Mouse (Mus musculus) liver, embryonic 12.5 days (tissue): ENCODE data around the gene Gm27021. TPM values are rescaled to one million over a fixed set of nuclear protein-coding genes. Genes with fewer than 3 reads are reported as not detected.
A peak's percentile ranks its signal among the peaks of the same experiment; 100 is the strongest.

Source experiments
- ATAC-seq: fragments of 200-750 bp; cut with Nextera tagmentation; 2 replicates; pipeline ENCODE4 v1.8.0; 2017; ENCODE audit warnings: moderate number of reproducible peaks, mild to moderate bottlenecking, moderate library complexity
- H3K27ac ChIP-seq: fragments of 300-500 bp; sonication (generic); 2 replicates; pipeline ENCODE4 v1.5.1; 2016; ENCODE audit warnings: mild to moderate bottlenecking
- H3K27me3 ChIP-seq: fragments of 300-500 bp; sonication (generic); replicated peaks from 2 replicates; pipeline ENCODE4 v1.6.1; 2016; ENCODE audit warnings: mild to moderate bottlenecking, moderate library complexity
- H3K36me3 ChIP-seq: fragments of 300-500 bp; sonication (generic); 2 replicates; pipeline ENCODE4 v1.6.1; 2016; ENCODE audit warnings: mild to moderate bottlenecking, moderate library complexity
- H3K4me1 ChIP-seq: fragments of 300-500 bp; sonication (generic); 2 replicates; pipeline ENCODE4 v1.6.1; 2016
- H3K4me2 ChIP-seq: fragments of 300-500 bp; sonication (generic); 2 replicates; pipeline ENCODE4 v1.6.1; 2016; ENCODE audit warnings: mild to moderate bottlenecking, moderate library complexity
- H3K4me3 ChIP-seq: fragments of 300-500 bp; sonication (generic); 2 replicates; pipeline ENCODE4 v1.5.1; 2016; ENCODE audit warnings: mild to moderate bottlenecking, moderate library complexity
- H3K9ac ChIP-seq: fragments of 300-500 bp; sonication (generic); 2 replicates; pipeline ENCODE4 v1.6.1; 2016; ENCODE audit warnings: mild to moderate bottlenecking, moderate library complexity
- H3K9me3 ChIP-seq: fragments of 300-500 bp; sonication (generic); replicated peaks from 2 replicates; pipeline ENCODE4 v1.6.1; 2016; ENCODE audit warnings: mild to moderate bottlenecking, moderate library complexity
- WGBS: fragments of 180-500 bp; shearing (Covaris S2); methylation state at CpG from one replicate; pipeline ENCODE4 v1.1.7; 2016; ENCODE audit not compliant: insufficient replicate concordance; 5-methylcytosine and 5-hydroxymethylcytosine counted together
- polyA plus RNA-seq: library from polyadenylated mRNA; unstranded; fragments of >200 nt; fragmentation: Nextera tagmentation; extraction: Ambion mirVana; gene quantifications from 2 replicates; pipeline ENCODE4 v1.2.1, GENCODE M21; 2016

The Gm27021 gene
- polyA plus RNA-seq, 1 experiment from 2014 or later: 0.69 TPM

DNA sequence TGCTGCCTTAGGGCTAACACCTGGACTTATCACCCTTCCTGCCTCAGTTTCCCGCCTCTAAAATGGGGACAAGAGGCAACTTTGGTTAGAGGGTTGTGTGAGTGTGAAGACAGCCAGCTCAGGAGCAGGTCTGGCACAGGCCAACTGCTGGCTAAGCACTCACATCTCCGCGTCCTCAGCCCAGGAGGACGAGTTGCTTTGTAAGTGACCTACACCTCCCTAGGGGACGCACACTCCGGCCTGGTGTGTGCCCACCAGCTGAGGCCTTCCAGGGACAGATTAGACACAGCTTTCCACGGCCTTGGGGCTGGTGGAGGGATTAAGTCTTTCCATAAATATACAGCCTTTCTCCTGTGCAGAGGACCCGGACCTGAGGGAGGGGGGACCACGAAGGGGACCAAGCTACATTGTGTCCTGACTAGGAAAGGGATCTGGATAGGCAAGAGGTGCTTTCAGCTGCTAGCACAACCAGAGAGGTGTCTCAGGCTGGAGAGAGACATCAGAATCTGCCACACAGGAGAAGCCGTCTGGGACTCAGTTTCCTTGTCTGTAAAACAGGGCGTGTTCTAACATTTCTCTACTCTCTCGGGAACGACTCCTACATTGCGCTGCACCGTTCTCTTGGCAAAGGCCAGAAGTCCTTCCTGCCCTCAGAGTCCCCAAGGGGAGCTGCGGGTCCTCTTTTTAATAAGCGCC, 34.8 kb downstream of the Gm27021 start:
- Histone ChIP-seq H3K27me3 (peaks cover 86% of the 10 kb centered on the region), H3K9ac (no peak overlapping the region), H3K4me1 (peaks cover 16% of the 10 kb centered on the region), H3K4me2 (peak overlapping the region; percentile 91), H3K9me3 (0 out of 2 replicates have a peak, but pooled peaks cover 4% of the 10 kb centered on the region), H3K27ac (no peak overlapping the region), H3K4me3 (peak overlapping the region; percentile 59; the same call in 1 of the 2 replicates), H3K36me3 (no peaks in the 10 kb centered on the region)
- 40% methylated on average over 17 of the region's 17 CpGs for WGBS
- ATAC-seq: no peak

GRCm38 (mm10) chr8:120631441-120632375, 36.2 kb downstream of the Gm27021 start:
- Histone ChIP-seq H3K9ac (no peak overlapping the region), H3K36me3 (no peaks in the 10 kb centered on the region), H3K4me3 (no peak overlapping the region), H3K27me3 (peaks cover 78% of the 10 kb centered on the region), H3K4me2 (no peak overlapping the region), H3K9me3 (0 out of 2 replicates have a peak, but pooled peaks cover 4% of the 10 kb centered on the region), H3K27ac (no peak overlapping the region), H3K4me1 (peaks cover 16% of the 10 kb centered on the region)
- no peak for ATAC-seq
- 73% methylated on average over 21 of the region's 21 CpGs for WGBS

GRCm38 (mm10) chr8:120630848-120631247, 37.0 kb downstream of the Gm27021 start:
- Histone ChIP-seq H3K4me2 (no peak overlapping the region), H3K9me3 (0 out of 2 replicates have a peak, but pooled peaks cover 4% of the 10 kb centered on the region), H3K27ac (no peak overlapping the region), H3K36me3 (no peaks in the 10 kb centered on the region), H3K9ac (no peak overlapping the region), H3K27me3 (peaks cover 69% of the 10 kb centered on the region), H3K4me1 (peaks cover 16% of the 10 kb centered on the region), H3K4me3 (no peak overlapping the region)
- no peak for ATAC-seq
- 31% methylated on average over 6 of the region's 6 CpGs for WGBS

DNA sequence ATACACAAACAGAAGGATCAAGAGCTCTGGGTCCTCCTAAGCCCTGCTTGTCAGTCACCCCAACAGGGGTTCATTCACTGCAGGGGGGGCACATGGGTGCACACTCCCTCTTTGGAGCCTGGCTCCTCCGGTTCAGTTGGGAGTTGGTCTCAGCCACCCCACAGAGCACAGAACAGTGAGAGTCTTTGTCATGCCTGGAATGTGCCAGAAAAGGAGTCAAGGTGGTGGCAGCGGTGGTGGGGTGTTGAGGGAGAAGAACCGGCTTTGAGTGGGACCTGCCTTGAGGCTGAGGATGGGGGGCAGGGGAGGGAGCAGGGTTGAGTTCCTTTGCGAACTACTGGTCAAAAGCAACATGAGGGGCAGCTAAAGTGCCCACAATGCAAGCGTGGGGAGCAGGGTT, 37.8 kb downstream of the Gm27021 start:
- H3K36me3 ChIP-seq: no peaks in the 10 kb centered on the region
- H3K27me3 ChIP-seq: peaks cover 61% of the 10 kb centered on the region
- no peak overlapping the region for H3K4me3 ChIP-seq
- H3K9me3 ChIP-seq: 0 out of 2 replicates have a peak, but pooled peaks cover 4% of the 10 kb centered on the region
- H3K27ac ChIP-seq: no peak overlapping the region
- no peak for ATAC-seq
- H3K9ac ChIP-seq: no peak overlapping the region
- WGBS: 48% methylated on average over 5 of the region's 5 CpGs
- H3K4me2 ChIP-seq: no peak overlapping the region
- H3K4me1 ChIP-seq: peaks cover 16% of the 10 kb centered on the region

DNA sequence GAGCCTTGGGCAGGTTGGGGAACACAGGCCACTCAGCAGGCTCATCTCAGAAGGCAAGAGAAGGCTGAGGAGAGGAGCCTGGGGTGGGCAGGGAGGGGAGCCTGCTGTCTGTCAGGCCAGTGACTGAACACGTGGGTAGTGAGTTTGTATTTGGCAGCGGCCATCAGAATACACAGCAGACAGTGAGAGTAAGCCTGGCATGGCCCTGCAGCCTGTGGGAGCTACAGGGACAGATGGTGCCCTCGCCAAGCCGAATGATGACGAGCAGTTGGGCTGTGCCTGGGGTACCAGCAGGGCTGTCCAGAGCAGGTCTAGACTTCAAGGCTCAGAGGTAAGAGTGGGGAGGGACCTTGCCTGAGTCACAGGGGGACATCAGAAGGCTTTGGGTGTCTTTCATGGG, 40.6 kb downstream of the Gm27021 start:
- Histone ChIP-seq H3K4me3 (no peak overlapping the region), H3K27ac (no peak overlapping the region), H3K36me3 (no peaks in the 10 kb centered on the region), H3K27me3 (peaks cover 34% of the 10 kb centered on the region), H3K9ac (no peak overlapping the region), H3K4me1 (peaks cover 23% of the 10 kb centered on the region), H3K9me3 (0 out of 2 replicates have a peak, but pooled peaks cover under 1% of the 10 kb centered on the region), H3K4me2 (no peak overlapping the region)
- no peak for ATAC-seq
- WGBS: 84% methylated on average over 5 of the region's 5 CpGs

- Histone ChIP-seq H3K4me1 (peaks cover 30% of the 10 kb centered on the region), H3K27me3 (peaks cover 25% of the 10 kb centered on the region), H3K4me2 (no peak overlapping the region), H3K9me3 (no peaks in the 10 kb centered on the region), H3K4me3 (no peak overlapping the region), H3K27ac (no peak overlapping the region), H3K36me3 (no peaks in the 10 kb centered on the region), H3K9ac (no peak overlapping the region)
- 54% methylated on average over 11 of the region's 11 CpGs for WGBS
- ATAC-seq: no peak
Measured at GRCm38 (mm10) chr8:120626461-120626860, 41.4 kb downstream of the Gm27021 start.

GRCm38 (mm10) chr8:120623608-120624007, 44.3 kb downstream of the Gm27021 start:
- peak; percentile 64; the same call in 1 of the 2 replicates for ATAC-seq
- no peaks in the 10 kb centered on the region for H3K36me3 ChIP-seq
- 41% methylated on average over 2 of the region's 2 CpGs for WGBS

GRCm38 (mm10) chr8:120622161-120622560, 45.7 kb downstream of the Gm27021 start:
- H3K36me3 ChIP-seq: no peaks in the 10 kb centered on the region
- H3K4me2 ChIP-seq: no peak overlapping the region
- no peaks in the 10 kb centered on the region for H3K9me3 ChIP-seq
- no peak overlapping the region for H3K4me3 ChIP-seq
- peaks cover 4% of the 10 kb centered on the region; the same call in 1 of the 2 replicates for H3K27me3 ChIP-seq
- H3K4me1 ChIP-seq: peaks cover 59% of the 10 kb centered on the region
- 67% methylated on average over 14 of the region's 14 CpGs for WGBS
- H3K9ac ChIP-seq: no peak overlapping the region
- no peak overlapping the region for H3K27ac ChIP-seq
- no peak for ATAC-seq

More at GRCm38 (mm10) chr8:120623608-120624007, 44.3 kb downstream of the Gm27021 start:
- H3K27me3 ChIP-seq: peaks cover 6% of the 10 kb centered on the region; the same call in 1 of the 2 replicates
- H3K9me3 ChIP-seq: no peaks in the 10 kb centered on the region
- peak overlapping the region; percentile 58; the same call in 1 of the 2 replicates for H3K27ac ChIP-seq
- no peak overlapping the region; the same call in 1 of the 2 replicates for H3K4me2 ChIP-seq
- peaks cover 51% of the 10 kb centered on the region for H3K4me1 ChIP-seq
- H3K9ac ChIP-seq: peak overlapping the region; percentile 36; the same call in 1 of the 2 replicates
- H3K4me3 ChIP-seq: no peak overlapping the region

DNA sequence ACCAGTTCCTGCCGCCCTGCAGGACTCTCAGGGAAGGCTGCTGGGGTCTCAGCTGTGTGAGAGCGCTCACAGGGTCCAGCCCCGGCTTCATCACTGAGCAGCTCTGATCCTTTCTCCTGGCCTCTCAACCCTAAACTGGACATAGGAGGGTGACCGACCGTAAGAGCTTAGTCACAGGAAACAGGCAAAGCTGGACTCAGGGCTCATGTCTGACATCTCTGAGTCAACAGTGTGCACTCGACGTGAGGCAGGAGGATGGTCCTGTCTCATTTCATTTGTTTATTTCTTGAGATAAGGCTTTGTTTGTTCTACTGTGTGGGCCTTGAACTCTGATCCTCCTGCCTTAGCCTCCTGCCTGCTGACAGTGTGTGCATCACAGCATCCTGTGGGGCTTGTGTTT, 47.4 kb downstream of the Gm27021 start:
- H3K36me3 ChIP-seq: no peaks in the 10 kb centered on the region
- H3K27ac ChIP-seq: 0 out of 2 replicates have a peak overlapping the region, but pooled peaks have one; percentile 13
- peaks cover 14% of the 10 kb centered on the region; the same call in 1 of the 2 replicates for H3K27me3 ChIP-seq
- H3K4me2 ChIP-seq: no peak overlapping the region
- H3K9me3 ChIP-seq: no peaks in the 10 kb centered on the region
- ATAC-seq: no peak
- no peak overlapping the region for H3K4me3 ChIP-seq
- H3K4me1 ChIP-seq: peaks cover 59% of the 10 kb centered on the region
- WGBS: 47% methylated on average over 7 of the region's 7 CpGs
- H3K9ac ChIP-seq: no peak overlapping the region

DNA sequence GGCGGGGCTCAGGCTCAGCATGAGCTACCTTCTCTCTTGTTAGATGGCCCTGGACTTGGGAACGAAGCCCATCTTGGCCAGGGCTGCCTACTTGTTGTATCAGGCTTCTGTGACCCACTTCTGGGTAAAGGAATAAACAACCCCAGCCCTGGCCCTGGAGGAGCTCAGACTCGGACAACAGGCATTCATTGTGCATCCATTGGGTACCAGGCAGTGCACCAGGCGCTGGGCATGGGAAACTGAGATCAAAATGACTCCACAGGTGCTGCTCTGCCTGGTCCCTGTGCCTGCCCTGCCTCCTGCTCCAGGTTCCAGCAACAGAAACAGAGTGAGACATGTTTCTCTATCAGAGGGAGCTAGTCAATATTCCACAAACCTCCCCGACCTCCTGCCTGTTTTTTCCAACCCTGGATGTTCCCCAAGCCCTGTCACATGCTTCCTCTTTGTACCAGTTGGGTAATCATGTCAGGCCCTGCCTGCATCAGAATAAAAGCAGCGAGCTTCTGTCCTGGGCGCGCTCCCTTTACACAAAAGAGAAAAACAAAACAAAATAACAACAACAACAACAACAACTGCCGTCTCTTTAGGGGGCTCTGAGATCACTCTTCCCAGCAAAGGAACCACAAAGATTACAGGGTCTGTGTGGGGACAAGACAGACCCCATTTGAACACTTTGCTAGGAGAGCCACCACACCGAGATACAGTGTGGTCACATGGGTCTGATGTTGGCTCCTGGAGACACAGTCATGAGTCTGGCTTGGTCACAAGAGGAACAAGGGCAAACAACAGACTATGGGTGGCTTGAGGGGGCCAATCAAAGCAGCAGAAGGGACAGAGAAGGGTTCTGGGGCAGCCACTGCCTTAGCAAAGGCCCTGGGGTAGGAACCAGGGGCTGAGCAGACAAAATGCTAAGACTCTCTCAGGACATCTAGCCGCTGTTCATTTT, 48.4 kb downstream of the Gm27021 start:
- H3K9ac ChIP-seq: no peak overlapping the region
- H3K27me3 ChIP-seq: peaks cover 14% of the 10 kb centered on the region; the same call in 1 of the 2 replicates
- no peak overlapping the region for H3K4me3 ChIP-seq
- ATAC-seq: no peak
- H3K9me3 ChIP-seq: no peaks in the 10 kb centered on the region
- no peaks in the 10 kb centered on the region for H3K36me3 ChIP-seq
- 0 out of 2 replicates have a peak overlapping the region, but pooled peaks have one; percentile 25 for H3K27ac ChIP-seq
- peaks cover 54% of the 10 kb centered on the region for H3K4me1 ChIP-seq
- 55% methylated on average over 11 of the region's 11 CpGs for WGBS
- no peak overlapping the region for H3K4me2 ChIP-seq

- Histone ChIP-seq H3K36me3 (no peaks in the 10 kb centered on the region), H3K4me3 (no peak overlapping the region), H3K9me3 (no peaks in the 10 kb centered on the region), H3K4me2 (no peak overlapping the region), H3K27ac (no peak overlapping the region), H3K4me1 (peaks cover 40% of the 10 kb centered on the region), H3K27me3 (peaks cover 27% of the 10 kb centered on the region), H3K9ac (no peak overlapping the region)
- ATAC-seq: no peak; the same call in 1 of the 2 replicates
- under 1% methylated on average over 6 of the region's 6 CpGs for WGBS
Measured at GRCm38 (mm10) chr8:120618110-120618509, 49.8 kb downstream of the Gm27021 start.
